Mouse (Mus musculus): ENCODE measurements around the gene Rlf. TPM values are rescaled to one million over a fixed set of nuclear protein-coding genes. Genes with fewer than 3 reads are reported as not detected.

Rlf gene
- polyA plus RNA-seq, 1 experiment from 2014 or later: 31.5 TPM

DNA sequence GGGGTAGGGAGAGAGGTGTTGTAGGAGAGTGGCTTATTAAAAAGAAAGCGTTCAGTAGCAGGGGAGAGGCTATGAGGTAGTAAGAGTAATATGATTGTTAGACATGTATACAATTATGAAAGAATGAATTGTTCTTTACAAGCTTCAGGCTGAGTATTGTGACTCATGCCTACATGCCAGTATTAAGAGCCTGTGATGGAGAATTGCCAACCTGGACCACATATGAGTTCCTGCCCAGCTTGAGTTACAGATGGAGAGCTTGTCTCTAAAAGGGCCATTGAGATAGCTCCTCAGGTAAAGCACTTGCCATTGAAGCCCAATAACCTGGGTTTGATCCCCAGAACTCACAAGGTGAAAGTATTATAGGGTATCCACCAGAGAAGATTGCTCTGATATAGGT lies 8.3 kb upstream of the Rlf start:
- Histone ChIP-seq H3K9me3 (ENCODE audit: control insufficient read depth, low read length) (no peaks in the 10 kb centered on the region), H3K36me3 (ENCODE audit: control insufficient read depth, insufficient read depth, low read length) (no peaks in the 10 kb centered on the region), H3K27me3 (ENCODE audit: control insufficient read depth, insufficient read depth, low read length) (no peaks in the 10 kb centered on the region), H3K27ac (replicated peaks; ENCODE audit: low read depth, low read length) (no peak overlapping the region), H3K4me2 (ENCODE audit: low read length) (no peak overlapping the region), H3K9ac (replicated peaks; ENCODE audit: low read length) (no peak overlapping the region), H3K4me1 (ENCODE audit: control insufficient read depth, insufficient read depth, low read length) (no peaks in the 10 kb centered on the region), H3K4me3 (replicated peaks; ENCODE audit: low read depth, low read length) (no peak overlapping the region)
- ATAC-seq (ENCODE audit: low FRiP score, low TSS enrichment) (no peak), DNase-seq (no peak)
- WGBS: 90% methylated on average over 1 of the region's 1 CpGs

DNA sequence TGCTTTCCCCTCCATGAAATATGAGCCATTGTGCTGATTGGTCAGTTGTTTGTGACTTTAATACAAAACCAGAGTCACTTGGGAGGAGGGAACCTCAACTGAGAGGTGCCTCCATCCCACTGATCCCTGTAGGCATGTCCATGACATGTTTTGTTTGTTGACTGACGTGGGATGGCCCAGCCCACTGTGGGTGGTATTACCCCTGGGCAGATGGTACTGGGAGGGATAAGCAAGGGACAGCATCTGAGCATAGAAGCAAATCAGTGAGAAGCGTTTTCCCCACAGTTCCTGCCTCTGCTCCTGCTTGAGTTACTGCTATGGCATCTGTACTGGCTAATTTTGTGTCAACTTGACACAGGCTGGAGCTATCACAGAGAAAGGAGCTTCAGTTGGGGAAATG lies 1.3 kb upstream of the Rlf start:
- H3K9me3 ChIP-seq (ENCODE audit: control insufficient read depth, low read length): no peaks in the 10 kb centered on the region
- WGBS: 57% methylated on average over 2 of the region's 2 CpGs
- no peaks in the 10 kb centered on the region for H3K36me3 ChIP-seq (ENCODE audit: control insufficient read depth, insufficient read depth, low read length)
- peaks cover 20% of the 10 kb centered on the region for H3K4me1 ChIP-seq (ENCODE audit: control insufficient read depth, insufficient read depth, low read length)
- H3K27me3 ChIP-seq (ENCODE audit: control insufficient read depth, insufficient read depth, low read length): no peaks in the 10 kb centered on the region
- DNase-seq: no peak
- no peak overlapping the region for H3K27ac ChIP-seq (replicated peaks; ENCODE audit: low read depth, low read length)
- no peak overlapping the region for H3K4me2 ChIP-seq (ENCODE audit: low read length)
- no peak overlapping the region for H3K9ac ChIP-seq (replicated peaks; ENCODE audit: low read length)
- ATAC-seq (ENCODE audit: low FRiP score, low TSS enrichment): no peak
- H3K4me3 ChIP-seq (replicated peaks; ENCODE audit: low read depth, low read length): no peak overlapping the region

DNA sequence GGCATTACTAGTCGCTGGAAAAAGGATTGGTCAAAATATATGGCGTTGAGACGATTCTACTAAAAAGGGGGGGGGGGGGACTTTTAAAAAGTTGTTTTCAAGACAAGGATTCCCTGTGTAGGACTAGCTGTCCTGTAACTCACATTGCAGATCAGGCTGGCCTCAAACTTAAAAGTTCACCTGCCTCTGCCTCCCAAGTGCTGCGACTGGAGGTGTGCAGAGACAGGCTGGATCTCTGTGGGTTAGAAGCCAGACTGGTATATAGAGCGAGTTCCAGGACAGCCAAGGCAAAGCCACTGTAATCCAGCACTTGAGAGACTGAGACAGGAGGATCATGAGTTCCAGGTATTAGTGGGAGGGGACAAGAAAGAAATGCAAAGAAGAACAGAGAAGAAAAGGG lies 605 bp upstream of the Rlf start:
- ATAC-seq (ENCODE audit: low FRiP score, low TSS enrichment) (0 out of 2 replicates have a peak, but pooled peaks have one; percentile 32), DNase-seq (no peak)
- H3K4me2 ChIP-seq (ENCODE audit: low read length): peak overlapping the region; percentile 61
- no peaks in the 10 kb centered on the region for H3K27me3 ChIP-seq (ENCODE audit: control insufficient read depth, insufficient read depth, low read length)
- H3K4me3 ChIP-seq (replicated peaks; ENCODE audit: low read depth, low read length): peak overlapping the region; percentile 89
- H3K4me1 ChIP-seq (ENCODE audit: control insufficient read depth, insufficient read depth, low read length): peaks cover 20% of the 10 kb centered on the region
- H3K27ac ChIP-seq (replicated peaks; ENCODE audit: low read depth, low read length): peak overlapping the region; percentile 95
- H3K9me3 ChIP-seq (ENCODE audit: control insufficient read depth, low read length): no peaks in the 10 kb centered on the region
- peak overlapping the region; percentile 55 for H3K9ac ChIP-seq (replicated peaks; ENCODE audit: low read length)
- no peaks in the 10 kb centered on the region for H3K36me3 ChIP-seq (ENCODE audit: control insufficient read depth, insufficient read depth, low read length)
- WGBS: 16% methylated on average over 5 of the region's 5 CpGs

- peak; percentile 71 for DNase-seq
- H3K4me2 ChIP-seq (ENCODE audit: low read length): peak overlapping the region; percentile 86
- peak; percentile 72 for ATAC-seq (ENCODE audit: low FRiP score, low TSS enrichment)
These were observed 720 bp downstream of the Rlf start for GRCm38 (mm10) chr4:121213936-121214792.

GRCm38 (mm10) chr4:121208911-121209310 lies 6.0 kb downstream of the Rlf start:
- Histone ChIP-seq H3K4me2 (ENCODE audit: low read length) (no peak overlapping the region), H3K4me3 (replicated peaks; ENCODE audit: low read depth, low read length) (no peak overlapping the region), H3K9me3 (ENCODE audit: control insufficient read depth, low read length) (no peaks in the 10 kb centered on the region), H3K4me1 (ENCODE audit: control insufficient read depth, insufficient read depth, low read length) (peaks cover 15% of the 10 kb centered on the region), H3K27ac (replicated peaks; ENCODE audit: low read depth, low read length) (no peak overlapping the region), H3K9ac (replicated peaks; ENCODE audit: low read length) (no peak overlapping the region), H3K36me3 (ENCODE audit: control insufficient read depth, insufficient read depth, low read length) (no peaks in the 10 kb centered on the region), H3K27me3 (ENCODE audit: control insufficient read depth, insufficient read depth, low read length) (no peaks in the 10 kb centered on the region)
- no peak for ATAC-seq (ENCODE audit: low FRiP score, low TSS enrichment)
- no peak for DNase-seq
- WGBS: 91% methylated on average over 4 of the region's 4 CpGs

More at GRCm38 (mm10) chr4:121213936-121214792, 720 bp downstream of the Rlf start:
- Histone ChIP-seq H3K27ac (replicated peaks; ENCODE audit: low read depth, low read length) (peak overlapping the region; percentile 95), H3K9me3 (ENCODE audit: control insufficient read depth, low read length) (no peaks in the 10 kb centered on the region), H3K9ac (replicated peaks; ENCODE audit: low read length) (peak overlapping the region; percentile 92), H3K36me3 (ENCODE audit: control insufficient read depth, insufficient read depth, low read length) (no peaks in the 10 kb centered on the region), H3K27me3 (ENCODE audit: control insufficient read depth, insufficient read depth, low read length) (no peaks in the 10 kb centered on the region), H3K4me1 (ENCODE audit: control insufficient read depth, insufficient read depth, low read length) (peaks cover 20% of the 10 kb centered on the region), H3K4me3 (replicated peaks; ENCODE audit: low read depth, low read length) (peak overlapping the region; percentile 89)
- 2% methylated on average over 36 of the region's 36 CpGs for WGBS

DNA sequence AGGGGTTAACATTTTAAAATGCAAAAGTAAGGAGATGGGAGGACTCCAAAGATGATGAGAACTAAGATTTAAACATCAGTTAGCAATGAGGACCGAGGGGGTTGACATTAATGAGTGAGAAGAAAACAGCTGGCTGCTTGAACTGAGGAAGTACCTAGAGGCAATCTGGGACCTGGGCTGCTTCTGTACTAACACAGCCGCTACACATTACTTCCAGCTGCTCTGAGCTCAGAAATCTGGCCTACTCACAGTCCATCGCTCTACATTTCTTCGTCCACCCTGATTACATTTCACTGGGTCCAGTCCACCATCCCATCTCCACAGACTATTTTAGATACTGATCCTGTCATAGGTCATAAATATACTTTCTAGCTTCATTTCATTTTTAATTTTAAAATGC lies 17.0 kb downstream of the Rlf start:
- no peaks in the 10 kb centered on the region for H3K27me3 ChIP-seq (ENCODE audit: control insufficient read depth, insufficient read depth, low read length)
- no peaks in the 10 kb centered on the region for H3K36me3 ChIP-seq (ENCODE audit: control insufficient read depth, insufficient read depth, low read length)
- H3K9me3 ChIP-seq (ENCODE audit: control insufficient read depth, low read length): no peaks in the 10 kb centered on the region
- DNase-seq (no peak), ATAC-seq (ENCODE audit: low FRiP score, low TSS enrichment) (no peak)
- H3K27ac ChIP-seq (replicated peaks; ENCODE audit: low read depth, low read length): no peak overlapping the region
- H3K4me3 ChIP-seq (replicated peaks; ENCODE audit: low read depth, low read length): no peak overlapping the region
- no peak overlapping the region for H3K9ac ChIP-seq (replicated peaks; ENCODE audit: low read length)
- no peaks in the 10 kb centered on the region for H3K4me1 ChIP-seq (ENCODE audit: control insufficient read depth, insufficient read depth, low read length)
- 88% methylated on average over 4 of the region's 4 CpGs for WGBS
- H3K4me2 ChIP-seq (ENCODE audit: low read length): no peak overlapping the region

- Histone ChIP-seq H3K4me2 (ENCODE audit: low read length) (no peak overlapping the region), H3K4me3 (replicated peaks; ENCODE audit: low read depth, low read length) (no peak overlapping the region), H3K4me1 (ENCODE audit: control insufficient read depth, insufficient read depth, low read length) (no peaks in the 10 kb centered on the region), H3K9me3 (ENCODE audit: control insufficient read depth, low read length) (no peaks in the 10 kb centered on the region), H3K27me3 (ENCODE audit: control insufficient read depth, insufficient read depth, low read length) (no peaks in the 10 kb centered on the region), H3K27ac (replicated peaks; ENCODE audit: low read depth, low read length) (no peak overlapping the region), H3K9ac (replicated peaks; ENCODE audit: low read length) (no peak overlapping the region), H3K36me3 (ENCODE audit: control insufficient read depth, insufficient read depth, low read length) (no peaks in the 10 kb centered on the region)
- no peak for ATAC-seq (ENCODE audit: low FRiP score, low TSS enrichment)
- no peak for DNase-seq
- 98% methylated on average over 4 of the region's 4 CpGs for WGBS
These were observed 17.9 kb downstream of the Rlf start for GRCm38 (mm10) chr4:121196995-121197394.

DNA sequence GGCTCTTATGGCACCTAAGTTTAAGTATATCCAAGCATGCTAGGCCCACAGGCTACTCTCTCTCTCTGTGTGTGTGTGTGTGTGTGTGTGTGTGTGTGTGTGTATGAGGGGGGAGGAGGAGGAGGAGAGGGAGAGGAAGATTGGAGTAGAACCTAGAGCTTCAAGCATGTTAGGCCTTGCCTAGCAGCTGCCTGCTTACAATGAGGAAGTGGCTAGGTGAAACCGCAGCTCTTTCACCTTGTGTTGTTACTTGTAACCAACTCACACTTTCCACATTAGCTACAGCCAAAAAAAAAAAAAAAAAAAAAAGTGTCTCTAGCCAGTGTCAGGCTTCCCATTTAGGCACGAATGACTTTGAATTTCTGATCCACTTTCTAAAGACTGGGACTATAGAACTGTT lies 18.7 kb downstream of the Rlf start:
- no peak for ATAC-seq (ENCODE audit: low FRiP score, low TSS enrichment)
- Histone ChIP-seq H3K4me3 (replicated peaks; ENCODE audit: low read depth, low read length) (no peak overlapping the region), H3K27me3 (ENCODE audit: control insufficient read depth, insufficient read depth, low read length) (no peaks in the 10 kb centered on the region), H3K4me1 (ENCODE audit: control insufficient read depth, insufficient read depth, low read length) (no peaks in the 10 kb centered on the region), H3K27ac (replicated peaks; ENCODE audit: low read depth, low read length) (no peak overlapping the region), H3K9me3 (ENCODE audit: control insufficient read depth, low read length) (no peaks in the 10 kb centered on the region), H3K9ac (replicated peaks; ENCODE audit: low read length) (no peak overlapping the region), H3K4me2 (ENCODE audit: low read length) (no peak overlapping the region), H3K36me3 (ENCODE audit: control insufficient read depth, insufficient read depth, low read length) (no peaks in the 10 kb centered on the region)
- DNase-seq: no peak
- 94% methylated on average over 2 of the region's 2 CpGs for WGBS

- Histone ChIP-seq H3K36me3 (ENCODE audit: control insufficient read depth, insufficient read depth, low read length) (peaks cover 3% of the 10 kb centered on the region), H3K4me2 (ENCODE audit: low read length) (no peak overlapping the region), H3K4me3 (replicated peaks; ENCODE audit: low read depth, low read length) (no peak overlapping the region), H3K27me3 (ENCODE audit: control insufficient read depth, insufficient read depth, low read length) (no peaks in the 10 kb centered on the region), H3K27ac (replicated peaks; ENCODE audit: low read depth, low read length) (no peak overlapping the region), H3K4me1 (ENCODE audit: control insufficient read depth, insufficient read depth, low read length) (no peaks in the 10 kb centered on the region), H3K9ac (replicated peaks; ENCODE audit: low read length) (no peak overlapping the region), H3K9me3 (ENCODE audit: control insufficient read depth, low read length) (no peaks in the 10 kb centered on the region)
- no peak for ATAC-seq (ENCODE audit: low FRiP score, low TSS enrichment)
- DNase-seq: no peak
These were observed 20.1 kb downstream of the Rlf start for GRCm38 (mm10) chr4:121194736-121195135.
